Mouse (Mus musculus): ENCODE measurements around the gene Lsp1. TPM values are rescaled to one million over a fixed set of nuclear protein-coding genes. Genes with fewer than 3 reads are reported as not detected.

The Lsp1 gene
- total and polyA plus RNA-seq, 2 experiments = 1.4 to 6.0 TPM

DNA sequence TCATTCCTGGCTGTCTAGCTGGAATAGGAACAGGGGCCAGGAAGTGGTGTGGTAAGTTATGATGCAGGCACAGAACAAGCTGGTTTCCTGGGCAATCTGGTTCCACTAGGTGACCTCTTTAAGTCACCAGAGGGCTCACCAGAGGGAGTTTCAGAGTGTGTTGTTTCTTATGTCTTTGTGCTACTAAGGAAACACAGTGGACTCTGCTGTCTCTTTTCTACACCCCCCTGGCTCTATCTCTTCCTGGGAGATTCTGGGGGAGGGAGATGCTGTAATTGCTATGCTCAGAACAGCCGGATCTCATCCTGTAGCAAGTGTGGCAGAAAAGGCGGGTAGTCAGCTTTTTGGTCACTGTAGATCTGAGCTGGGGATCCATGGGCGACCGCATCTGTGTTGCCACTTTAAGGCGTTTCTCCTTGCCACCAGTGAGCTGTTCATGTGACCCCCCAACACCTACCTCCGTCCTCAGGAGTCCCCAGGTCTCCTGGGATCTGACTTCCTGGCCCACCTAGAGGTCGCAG, 9.6 kb downstream of the Lsp1 start:
- Histone ChIP-seq H3K36me3 (ENCODE audit: control insufficient read depth, insufficient read depth, low read length) (no peaks in the 10 kb centered on the region), H3K79me2 (ENCODE audit: control insufficient read depth, insufficient read depth, low read length) (no peaks in the 10 kb centered on the region), H3K4me3 (ENCODE audit: insufficient read depth, low read depth, low read length) (no peak overlapping the region), H3K9ac (ENCODE audit: low read depth, low read length) (no peak overlapping the region), H3K4me1 (ENCODE audit: control insufficient read depth, insufficient read depth, low read length) (no peaks in the 10 kb centered on the region), H3K27ac (replicated peaks; ENCODE audit: insufficient read depth, low read depth, low read length) (no peak overlapping the region), H3K27me3 (ENCODE audit: control insufficient read depth, insufficient read depth, low read length) (no peaks in the 10 kb centered on the region)
- DNase-seq (ENCODE audit: extremely low read depth, low read depth, low spot score) = no peak
- WGBS = 76% methylated on average over 7 of the region's 7 CpGs
- TF ChIP-seq POLR2A (IDR thresholded peaks at IDR 0.05; ENCODE audit: extremely low read depth, insufficient read depth, low read length) (no peak), CTCF (IDR thresholded peaks at IDR 0.05; ENCODE audit: low read depth, low read length) (no peak)

- no peak overlapping the region for H3K9ac ChIP-seq (ENCODE audit: low read depth, low read length)
- TF ChIP-seq POLR2A (IDR thresholded peaks at IDR 0.05; ENCODE audit: extremely low read depth, insufficient read depth, low read length) = no peak
- TF ChIP-seq CTCF (IDR thresholded peaks at IDR 0.05; ENCODE audit: low read depth, low read length) = no peak
- no peaks in the 10 kb centered on the region for H3K36me3 ChIP-seq (ENCODE audit: control insufficient read depth, insufficient read depth, low read length)
- H3K4me3 ChIP-seq (ENCODE audit: insufficient read depth, low read depth, low read length) = no peak overlapping the region
- H3K4me1 ChIP-seq (ENCODE audit: control insufficient read depth, insufficient read depth, low read length) = no peaks in the 10 kb centered on the region
- DNase-seq (ENCODE audit: extremely low read depth, low read depth, low spot score) = no peak
- H3K79me2 ChIP-seq (ENCODE audit: control insufficient read depth, insufficient read depth, low read length) = no peaks in the 10 kb centered on the region
- H3K27me3 ChIP-seq (ENCODE audit: control insufficient read depth, insufficient read depth, low read length) = no peaks in the 10 kb centered on the region
- 33% methylated on average over 4 of the region's 4 CpGs for WGBS
- no peak overlapping the region for H3K27ac ChIP-seq (replicated peaks; ENCODE audit: insufficient read depth, low read depth, low read length)
Observed at GRCm38 (mm10) chr7:142470808-142471413, 10.3 kb downstream of the Lsp1 start.

- Histone ChIP-seq H3K27ac (replicated peaks; ENCODE audit: insufficient read depth, low read depth, low read length) (no peak overlapping the region), H3K4me1 (ENCODE audit: control insufficient read depth, insufficient read depth, low read length) (no peaks in the 10 kb centered on the region), H3K79me2 (ENCODE audit: control insufficient read depth, insufficient read depth, low read length) (no peaks in the 10 kb centered on the region), H3K9ac (ENCODE audit: low read depth, low read length) (no peak overlapping the region), H3K36me3 (ENCODE audit: control insufficient read depth, insufficient read depth, low read length) (no peaks in the 10 kb centered on the region), H3K27me3 (ENCODE audit: control insufficient read depth, insufficient read depth, low read length) (no peaks in the 10 kb centered on the region), H3K4me3 (ENCODE audit: insufficient read depth, low read depth, low read length) (no peak overlapping the region)
- WGBS = 86% methylated on average over 6 of the region's 6 CpGs
- no peak for DNase-seq (ENCODE audit: extremely low read depth, low read depth, low spot score)
- TF ChIP-seq CTCF (IDR thresholded peaks at IDR 0.05; ENCODE audit: low read depth, low read length) = no peak
- TF ChIP-seq POLR2A (IDR thresholded peaks at IDR 0.05; ENCODE audit: extremely low read depth, insufficient read depth, low read length) = no peak
Observed at GRCm38 (mm10) chr7:142471414-142471861, 10.8 kb downstream of the Lsp1 start.

DNA sequence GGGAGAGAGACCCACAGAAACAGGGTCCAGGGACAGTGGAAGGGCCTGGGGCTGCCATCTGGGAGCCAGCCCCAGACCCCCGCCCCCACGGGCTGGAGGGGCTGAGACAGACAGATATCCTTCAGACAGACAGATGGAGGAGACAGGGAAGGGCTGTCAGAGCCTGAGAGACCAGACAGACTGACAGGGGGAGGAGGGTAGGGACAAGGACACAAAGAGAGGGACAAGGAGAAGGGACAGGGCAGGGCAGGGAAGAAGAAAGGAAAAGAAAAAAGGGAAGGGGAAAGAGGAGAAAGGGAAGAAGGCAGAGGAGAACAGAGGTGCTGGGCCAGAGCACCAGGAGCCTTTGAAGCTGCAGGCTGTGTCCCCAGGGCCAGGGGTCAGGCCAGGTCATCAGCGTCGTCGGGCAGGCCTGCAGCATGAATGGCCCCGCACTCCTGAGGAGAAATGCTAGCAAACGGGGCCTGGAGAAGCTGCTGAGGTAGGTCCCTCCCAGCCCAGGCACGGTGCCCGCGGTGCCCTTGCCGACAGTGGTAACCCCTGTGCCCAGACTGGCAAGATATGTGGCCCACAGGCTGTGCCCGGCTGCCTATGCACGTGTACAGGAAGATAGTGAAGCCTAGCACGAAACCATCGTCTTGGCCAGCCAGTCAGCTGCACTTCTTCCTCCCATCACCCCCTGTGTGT, 11.4 kb downstream of the Lsp1 start:
- Histone ChIP-seq H3K4me3 (ENCODE audit: insufficient read depth, low read depth, low read length) (no peak overlapping the region), H3K9ac (ENCODE audit: low read depth, low read length) (no peak overlapping the region), H3K27me3 (ENCODE audit: control insufficient read depth, insufficient read depth, low read length) (no peaks in the 10 kb centered on the region), H3K4me1 (ENCODE audit: control insufficient read depth, insufficient read depth, low read length) (no peaks in the 10 kb centered on the region; the same call in 1 of the 2 replicates), H3K27ac (replicated peaks; ENCODE audit: insufficient read depth, low read depth, low read length) (no peak overlapping the region), H3K79me2 (ENCODE audit: control insufficient read depth, insufficient read depth, low read length) (no peaks in the 10 kb centered on the region), H3K36me3 (ENCODE audit: control insufficient read depth, insufficient read depth, low read length) (no peaks in the 10 kb centered on the region)
- TF ChIP-seq CTCF (IDR thresholded peaks at IDR 0.05; ENCODE audit: low read depth, low read length) (no peak), POLR2A (IDR thresholded peaks at IDR 0.05; ENCODE audit: extremely low read depth, insufficient read depth, low read length) (no peak)
- WGBS = 60% methylated on average over 15 of the region's 15 CpGs
- no peak for DNase-seq (ENCODE audit: extremely low read depth, low read depth, low spot score)

GRCm38 (mm10) chr7:142472936-142473335, 12.3 kb downstream of the Lsp1 start:
- H3K27me3 ChIP-seq (ENCODE audit: control insufficient read depth, insufficient read depth, low read length) = no peaks in the 10 kb centered on the region
- H3K27ac ChIP-seq (replicated peaks; ENCODE audit: insufficient read depth, low read depth, low read length) = no peak overlapping the region
- DNase-seq (ENCODE audit: extremely low read depth, low read depth, low spot score) = no peak
- H3K36me3 ChIP-seq (ENCODE audit: control insufficient read depth, insufficient read depth, low read length) = no peaks in the 10 kb centered on the region
- no peak overlapping the region for H3K9ac ChIP-seq (ENCODE audit: low read depth, low read length)
- 97% methylated on average over 4 of the region's 4 CpGs for WGBS
- H3K79me2 ChIP-seq (ENCODE audit: control insufficient read depth, insufficient read depth, low read length) = no peaks in the 10 kb centered on the region
- no peak overlapping the region for H3K4me3 ChIP-seq (ENCODE audit: insufficient read depth, low read depth, low read length)
- TF ChIP-seq POLR2A (IDR thresholded peaks at IDR 0.05; ENCODE audit: extremely low read depth, insufficient read depth, low read length) (no peak), CTCF (IDR thresholded peaks at IDR 0.05; ENCODE audit: low read depth, low read length) (no peak)
- H3K4me1 ChIP-seq (ENCODE audit: control insufficient read depth, insufficient read depth, low read length) = no peaks in the 10 kb centered on the region; the same call in 1 of the 2 replicates

GRCm38 (mm10) chr7:142473476-142473875, 12.9 kb downstream of the Lsp1 start:
- WGBS = 87% methylated on average over 2 of the region's 2 CpGs
- Histone ChIP-seq H3K36me3 (ENCODE audit: control insufficient read depth, insufficient read depth, low read length) (no peaks in the 10 kb centered on the region), H3K79me2 (ENCODE audit: control insufficient read depth, insufficient read depth, low read length) (no peaks in the 10 kb centered on the region), H3K9ac (ENCODE audit: low read depth, low read length) (no peak overlapping the region), H3K4me3 (ENCODE audit: insufficient read depth, low read depth, low read length) (no peak overlapping the region), H3K4me1 (ENCODE audit: control insufficient read depth, insufficient read depth, low read length) (no peaks in the 10 kb centered on the region; the same call in 1 of the 2 replicates), H3K27ac (replicated peaks; ENCODE audit: insufficient read depth, low read depth, low read length) (no peak overlapping the region), H3K27me3 (ENCODE audit: control insufficient read depth, insufficient read depth, low read length) (no peaks in the 10 kb centered on the region)
- DNase-seq (ENCODE audit: extremely low read depth, low read depth, low spot score) = no peak
- no peak for TF ChIP-seq CTCF (IDR thresholded peaks at IDR 0.05; ENCODE audit: low read depth, low read length)
- TF ChIP-seq POLR2A (IDR thresholded peaks at IDR 0.05; ENCODE audit: extremely low read depth, insufficient read depth, low read length) = no peak
